Mouse (Mus musculus): ENCODE measurements around the gene Tnp2.

The Tnp2 gene

DNA sequence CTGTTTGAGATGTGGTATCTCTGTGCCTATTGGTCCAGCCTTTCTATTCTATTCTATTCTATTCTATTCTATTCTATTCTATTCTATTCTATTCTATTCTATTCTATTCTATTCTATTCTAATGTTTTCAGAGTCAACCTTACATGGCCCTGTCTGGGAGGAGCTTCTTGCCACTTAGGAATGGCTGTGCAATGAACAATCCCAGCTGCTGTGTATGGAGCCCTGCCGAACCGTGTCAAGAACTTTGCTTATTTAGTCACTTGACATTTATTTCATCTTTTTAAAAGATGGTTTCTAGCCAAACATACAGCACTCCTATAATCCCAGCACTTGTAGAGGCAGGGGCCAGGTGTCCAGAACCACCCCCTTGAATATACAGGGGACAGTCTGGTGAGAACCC, 24.1 kb downstream of the Tnp2 start:
- DNase-seq: no peak

DNA sequence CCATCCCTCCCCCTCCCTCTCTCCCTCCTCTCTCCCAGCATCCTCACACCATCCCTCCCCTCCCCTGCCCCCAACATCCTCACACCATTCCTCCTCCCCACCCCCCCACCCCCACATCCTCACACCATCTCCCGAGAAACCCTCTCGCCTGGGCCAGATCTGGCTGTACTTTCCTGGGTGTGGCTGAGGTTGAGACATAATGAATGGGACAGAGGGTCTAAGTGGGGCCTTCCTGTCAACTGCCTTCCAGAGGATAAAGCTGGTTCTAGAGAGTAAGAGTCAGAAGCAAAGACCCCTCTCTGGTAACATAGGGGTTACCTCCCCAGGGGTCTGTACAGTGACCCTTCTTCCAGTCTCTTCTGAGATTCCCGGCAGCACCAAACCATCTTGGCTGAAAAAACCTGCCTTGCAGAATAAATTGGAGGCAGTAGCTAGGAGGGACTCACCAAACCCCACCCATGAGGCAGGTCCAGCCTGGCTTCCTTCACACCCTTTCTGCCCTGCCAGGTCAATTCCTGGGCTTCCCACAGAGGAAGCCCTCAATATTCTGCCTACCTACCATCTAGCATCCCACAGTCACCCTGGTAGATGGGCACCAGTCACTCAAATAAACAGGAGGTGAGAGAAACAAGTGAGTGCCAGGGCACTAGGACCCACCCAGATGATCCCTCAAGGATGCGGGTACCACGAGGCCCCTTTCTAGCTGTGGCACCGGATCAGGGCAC, 24.8 kb downstream of the Tnp2 start:
- no peak for DNase-seq

DNA sequence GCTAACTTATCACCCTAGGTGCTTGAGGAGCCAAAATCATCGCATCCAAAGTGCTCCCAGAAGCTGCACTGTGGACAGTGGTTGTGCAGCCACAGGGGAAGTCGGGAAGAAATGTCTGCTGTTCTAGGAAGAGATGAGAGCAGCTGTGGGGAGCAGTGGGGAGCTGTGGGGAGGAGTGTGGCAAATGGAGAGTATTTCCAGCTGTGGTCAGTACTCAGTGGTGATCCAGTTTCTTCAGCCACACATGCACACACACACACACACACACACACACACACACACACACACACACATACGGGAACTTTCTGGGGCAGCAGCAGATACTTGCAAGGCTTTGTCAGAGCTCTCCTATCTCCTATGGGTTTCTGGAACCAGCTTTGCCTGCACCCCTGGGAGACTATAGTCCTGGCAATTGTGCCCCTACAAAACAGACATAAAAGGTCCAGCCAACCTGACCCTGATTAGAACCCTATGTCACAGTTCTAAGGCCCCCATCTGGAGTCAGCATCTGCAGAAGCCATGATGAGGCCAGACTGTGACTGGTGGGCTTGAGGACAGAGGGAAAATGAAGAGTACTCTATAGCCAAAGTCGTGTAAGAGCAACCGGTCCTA, 25.8 kb downstream of the Tnp2 start:
- DNase-seq: no peak

DNA sequence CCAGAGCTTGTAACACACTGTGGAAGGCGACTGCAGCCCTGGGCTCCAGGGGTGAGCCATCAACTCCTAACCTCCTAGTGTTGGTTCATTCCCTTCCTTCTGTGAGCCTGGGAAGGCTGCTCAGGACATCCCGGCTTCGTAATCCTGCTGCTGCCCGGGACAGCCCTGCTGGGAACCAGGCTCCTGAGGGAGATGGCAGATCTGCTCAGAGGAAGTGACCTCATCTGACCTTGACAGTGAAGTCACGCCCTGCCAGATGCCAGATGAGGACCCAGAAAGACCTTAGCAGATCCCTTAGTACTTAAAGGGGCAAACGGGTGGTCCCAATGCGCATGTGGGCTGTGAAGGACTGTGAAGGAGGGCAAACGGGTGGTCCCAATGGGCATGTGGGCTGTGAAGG, 27.3 kb downstream of the Tnp2 start:
- DNase-seq: no peak

DNA sequence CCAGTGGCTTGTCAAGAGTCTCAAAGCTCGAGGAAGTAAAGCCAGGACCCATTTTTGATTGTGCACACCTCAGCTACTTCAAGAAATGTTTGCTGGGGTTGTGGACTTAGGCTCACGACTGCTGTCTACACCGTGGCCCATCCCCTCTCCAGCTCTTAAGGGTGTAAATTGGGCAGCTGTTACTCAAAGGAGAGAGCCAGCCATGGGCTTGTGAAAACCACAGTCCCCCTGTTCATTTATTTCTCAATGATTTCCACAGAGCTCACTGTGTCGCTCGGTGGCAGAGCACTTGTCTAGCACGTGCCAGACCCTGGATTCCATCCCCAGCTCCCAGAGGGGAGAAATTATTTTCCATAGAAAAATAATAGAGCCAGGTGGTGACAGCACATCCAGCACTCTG, 32.3 kb downstream of the Tnp2 start:
- DNase-seq: no peak

DNA sequence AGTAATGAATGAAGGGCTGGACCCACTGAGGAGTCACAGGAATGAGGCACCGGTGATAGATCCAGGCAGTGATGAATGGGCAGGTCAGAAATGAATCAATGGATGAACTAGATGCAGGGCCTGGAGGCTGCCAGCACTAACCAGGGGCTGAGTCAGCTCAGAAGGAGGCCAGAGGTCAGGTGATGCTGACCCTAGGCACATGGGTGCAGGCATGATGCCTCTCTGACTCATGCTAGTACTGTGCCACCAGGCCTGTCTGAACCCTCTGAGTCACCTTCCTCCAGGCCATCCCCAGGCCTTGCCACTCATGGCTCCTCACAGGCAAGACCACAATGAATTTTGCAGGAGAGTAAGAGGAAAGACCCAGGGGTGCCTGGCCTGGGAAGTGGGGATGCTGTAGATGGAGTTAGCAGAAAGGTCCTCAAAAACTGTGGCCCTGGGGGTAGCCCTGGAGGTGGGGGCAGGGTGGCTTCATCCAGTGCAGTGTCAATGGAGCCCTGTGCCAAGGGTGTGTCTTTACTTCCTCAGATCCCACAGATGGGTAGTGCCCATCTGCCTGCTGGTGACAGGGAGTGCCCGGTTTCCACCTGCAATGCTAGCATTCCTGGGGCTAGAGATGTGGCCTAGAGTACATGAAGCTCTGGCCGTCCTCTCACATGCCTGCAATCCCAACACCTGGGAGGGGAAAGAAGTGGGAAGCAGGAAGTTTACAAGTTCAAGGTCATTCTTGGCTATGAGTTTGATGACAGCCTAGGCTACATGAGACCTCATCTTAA, 33.8 kb downstream of the Tnp2 start:
- DNase-seq: no peak

DNA sequence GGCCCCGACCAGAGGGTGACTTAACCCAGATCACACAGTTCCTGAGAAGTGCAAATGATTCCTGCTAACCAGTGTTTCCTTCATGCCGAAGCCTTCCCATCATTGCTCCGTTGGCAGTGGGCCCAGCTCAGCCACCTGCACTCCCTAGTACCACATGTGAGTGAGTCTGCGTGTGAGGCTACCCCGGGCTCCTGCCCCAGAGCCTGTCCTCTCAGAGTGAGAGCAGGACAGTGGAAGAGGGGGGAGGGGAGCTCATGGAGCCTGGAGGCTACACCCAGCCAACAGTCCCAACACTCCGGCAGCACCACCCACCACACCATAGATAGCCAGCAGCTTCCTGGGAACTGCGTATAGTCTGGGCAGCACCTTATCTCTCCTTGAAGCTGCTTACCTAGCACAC, 38.6 kb downstream of the Tnp2 start:
- DNase-seq: peak; percentile 74

DNA sequence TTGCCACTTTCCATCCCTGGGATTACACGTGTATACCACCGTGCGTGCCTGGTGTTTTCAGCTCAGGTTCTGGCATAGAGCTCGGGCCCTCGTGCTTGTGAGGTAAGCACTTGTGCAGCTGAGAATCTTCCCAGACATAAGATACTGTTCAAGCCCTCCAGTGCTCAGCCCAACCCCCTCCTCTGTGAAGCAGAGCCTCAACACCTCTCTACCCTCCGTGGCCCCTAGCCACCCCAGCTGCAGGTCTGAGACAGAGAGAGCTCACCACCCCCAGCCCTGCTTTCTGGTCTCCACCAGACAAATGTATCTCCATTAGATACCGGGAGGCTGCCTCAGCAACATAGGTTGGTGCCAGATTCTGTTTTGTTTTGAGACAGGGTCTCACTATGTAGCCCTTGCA, 39.2 kb downstream of the Tnp2 start:
- no peak for DNase-seq

DNA sequence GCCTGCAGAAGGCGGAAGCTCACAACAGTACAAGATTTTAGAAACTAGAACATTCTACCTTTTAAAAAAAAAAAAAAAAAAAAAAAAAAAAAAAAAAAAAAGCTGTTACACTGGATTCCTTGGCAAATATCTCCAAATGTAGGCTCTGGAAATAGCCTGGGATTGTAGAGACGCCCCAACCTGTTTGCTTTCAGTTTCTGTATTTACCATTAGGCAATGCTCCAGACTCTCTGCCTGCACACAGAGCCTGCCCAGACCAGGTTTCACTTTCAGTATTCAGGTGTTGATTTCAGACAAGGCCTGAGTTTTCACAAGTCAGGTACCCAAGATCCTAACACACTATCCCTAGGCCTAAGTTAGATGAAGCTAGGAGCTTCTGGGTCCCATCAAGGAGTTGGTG, 47.4 kb downstream of the Tnp2 start:
- no peak for DNase-seq

DNA sequence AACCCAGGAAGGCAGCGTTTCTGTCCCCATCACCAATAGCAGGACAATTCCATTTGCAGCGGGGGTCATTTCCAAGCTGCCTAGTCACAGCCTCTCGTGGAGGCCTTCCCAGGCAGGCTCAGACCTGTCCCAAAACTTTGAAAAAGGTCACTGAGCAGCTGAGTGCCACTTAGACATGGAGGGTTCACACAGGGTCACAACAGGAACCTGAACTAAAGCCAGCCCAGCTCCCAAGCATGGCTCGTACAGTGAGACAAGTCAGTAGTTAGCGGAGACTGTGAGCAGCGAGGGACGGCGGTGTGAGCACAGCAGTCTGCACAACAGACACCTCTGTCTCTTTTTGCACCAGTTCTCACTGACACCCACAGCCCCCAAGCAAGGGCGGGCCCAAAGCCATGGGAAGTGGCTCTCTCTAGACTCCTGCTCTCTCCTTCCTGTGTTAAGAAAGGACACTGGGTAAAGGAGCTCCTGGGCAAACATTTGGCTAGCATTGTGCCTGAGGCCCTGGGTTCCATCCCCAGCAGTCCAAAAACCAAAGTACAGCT, 48.5 kb downstream of the Tnp2 start:
- DNase-seq: no peak

DNA sequence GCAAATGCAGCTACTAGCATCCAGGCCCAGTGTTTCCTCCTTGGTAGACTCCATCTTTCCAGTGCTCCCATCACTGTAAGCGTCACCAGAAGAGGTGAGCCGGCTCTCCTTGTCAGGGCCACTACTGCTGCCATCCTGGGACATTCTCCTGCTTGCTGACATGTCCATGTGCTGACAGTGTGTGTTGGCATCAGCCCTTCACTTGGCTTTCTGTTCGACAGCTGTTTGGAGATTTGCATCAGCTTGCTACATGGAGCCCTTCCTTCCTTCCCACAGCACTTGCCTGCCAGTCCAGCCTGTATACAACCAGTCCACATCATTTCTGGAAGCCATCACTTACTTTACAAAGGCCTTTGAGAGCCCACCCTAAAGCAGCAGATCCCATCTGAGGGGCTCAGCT, 49.6 kb downstream of the Tnp2 start:
- DNase-seq: no peak

Measured in cerebellum, adult 11 months (tissue).